Mouse (Mus musculus) neutrophil, adult 59 days (primary cell): ENCODE data around the gene Wipi2. TPM values are rescaled to one million over a fixed set of nuclear protein-coding genes. Genes with fewer than 3 reads are reported as not detected.

Experiments
- total RNA-seq, 2 experiments: library from RNA; stranded (reverse); gene quantifications; 1 replicate in 1 of 2; 2 replicates in 1 of 2; pipeline ENCODE4 v1.2.4; 2023

The Wipi2 gene
- 10 to 100 TPM; 46.1 to 46.3 TPM for total RNA-seq

DNA sequence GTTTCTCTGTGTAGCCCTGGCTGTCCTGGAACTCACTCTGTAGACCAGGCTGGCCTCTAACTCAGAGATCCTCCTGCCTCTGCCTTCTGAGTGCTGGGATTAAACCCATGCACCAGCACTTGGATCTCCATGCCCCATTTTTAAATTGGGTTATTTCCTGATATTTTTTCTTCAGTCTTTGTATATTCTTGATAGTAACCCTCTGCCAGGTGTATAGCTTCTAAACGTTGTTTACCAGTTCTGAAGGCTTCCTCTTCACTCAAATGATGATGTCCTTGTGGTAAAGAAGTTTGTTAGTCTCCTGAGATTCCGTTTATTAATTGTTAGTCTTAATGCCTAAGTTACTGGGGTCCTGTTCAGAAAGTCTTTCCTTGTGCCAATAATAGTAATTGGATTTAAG, at the start of gene Wipi2:
Wipi2 (plus strand) TSS at position 301 of the 400 bp plus-strand sequence.

DNA sequence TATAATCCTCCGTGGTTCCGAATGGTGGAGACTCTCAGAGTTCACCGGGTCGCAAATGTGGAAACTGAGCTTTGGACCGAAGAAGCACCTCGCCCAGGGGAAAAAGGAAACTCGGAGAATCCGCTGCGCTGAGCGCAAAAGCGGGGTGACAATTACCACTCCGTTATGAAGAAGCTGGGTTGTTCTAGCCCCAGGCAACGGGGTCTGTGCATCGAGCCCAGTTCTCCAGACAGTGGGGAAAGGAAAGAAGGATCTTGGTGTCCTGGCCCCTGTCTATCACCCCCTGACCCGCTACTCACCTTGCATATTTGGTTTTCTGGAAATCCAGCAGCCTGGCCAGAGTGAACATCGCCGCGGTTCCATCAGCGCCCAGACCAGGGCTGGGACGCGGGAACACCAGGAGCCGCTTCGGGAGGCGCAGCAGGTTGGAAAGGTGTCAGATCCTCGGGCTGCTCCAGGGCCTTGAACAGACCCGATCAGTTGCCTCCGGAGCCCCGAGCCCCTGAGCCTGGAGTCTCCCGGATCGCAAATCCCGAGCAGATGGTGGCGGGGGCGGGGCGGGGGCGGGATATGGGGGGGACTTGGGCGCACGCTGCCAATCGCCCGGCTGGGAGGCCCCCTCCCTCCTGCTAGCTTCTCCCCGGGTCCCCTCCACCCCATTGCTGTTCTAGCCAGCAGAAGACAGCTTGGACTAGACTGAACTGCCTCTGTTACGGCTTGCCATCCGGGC, 19.1 kb upstream of the Wipi2 start, which contains the start of gene Mmd2:
Mmd2 (minus strand) TSS at position 542 of the 730 bp plus-strand sequence.

DNA sequence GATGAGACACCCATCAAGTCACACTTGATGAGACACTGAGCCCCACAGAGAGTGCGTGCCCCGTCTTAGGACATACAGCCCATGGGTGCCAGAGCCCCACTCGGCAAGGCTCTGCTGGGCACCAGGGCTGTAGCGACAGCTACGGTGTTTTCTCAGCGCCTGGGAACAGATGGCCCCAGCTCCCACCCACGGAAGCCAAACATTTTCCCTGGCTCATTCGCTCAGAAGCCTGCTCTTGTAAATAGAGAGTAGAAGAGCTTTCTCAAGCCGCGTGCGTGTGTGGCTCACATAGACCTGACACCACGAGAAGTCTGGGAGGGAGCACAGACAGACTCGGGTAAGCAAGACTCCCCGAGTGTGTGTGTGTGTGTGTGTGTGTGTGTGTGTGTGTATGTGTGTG, 64.8 kb downstream of the Wipi2 start, which contains the start of gene Slc29a4:
Slc29a4 (plus strand) TSS at position 265 of the 400 bp plus-strand sequence.

Other genes with a start within 250 kb of the Wipi2 start
- 10 to 100 TPM; 37.4 to 42.7 TPM for gene Foxk1, start 226.2 kb upstream of the Wipi2 start, total RNA-seq
- gene Ap5z1, start 163.8 kb upstream of the Wipi2 start, total RNA-seq = 10 to 100 TPM; 21.8 to 37.3 TPM
- gene Papolb, start 97.6 kb upstream of the Wipi2 start, total RNA-seq = not detected
- not detected for gene Radil, start 76.6 kb upstream of the Wipi2 start, total RNA-seq
- not detected for gene Mmd2, start 18.9 kb upstream of the Wipi2 start, total RNA-seq
- gene Slc29a4, start 64.8 kb downstream of the Wipi2 start, total RNA-seq = under 1 TPM; 0.20 to 0.86 TPM
- gene Tnrc18, start 190.0 kb downstream of the Wipi2 start, total RNA-seq = 100 to 1,000 TPM; 182 to 189 TPM